Mouse (Mus musculus) urinary bladder, postnatal 25 days (tissue): ENCODE results near the gene Pias3.
"Not testable (repeated sequence)": the region's sequence is repeated elsewhere in the genome, so short reads cannot be mapped to it uniquely, and the experiment has no call there.

ENCODE experiments used
- DNase-seq: peaks from one replicate; pipeline ENCODE4 v3.0.0; 2022; ENCODE audit warnings: low spot score

Pias3 gene

DNA sequence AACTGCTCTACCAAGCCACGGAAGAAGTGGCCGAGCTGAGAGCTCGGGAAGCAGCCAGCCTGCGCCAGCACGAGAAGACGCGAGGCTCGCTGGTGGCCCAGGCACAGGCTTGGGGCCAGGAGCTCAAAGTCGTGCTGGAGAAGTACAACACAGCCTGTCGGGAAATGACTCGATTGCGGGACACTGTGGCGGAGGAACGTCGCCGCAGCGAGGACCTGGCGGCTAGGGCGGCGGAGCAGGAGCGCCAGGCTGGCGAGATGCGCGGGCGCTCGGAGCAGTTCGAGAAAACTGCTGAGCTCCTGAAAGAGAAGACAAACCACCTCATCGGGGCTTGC lies 11.4 kb upstream of the Pias3 start:
- no peak for DNase-seq

DNA sequence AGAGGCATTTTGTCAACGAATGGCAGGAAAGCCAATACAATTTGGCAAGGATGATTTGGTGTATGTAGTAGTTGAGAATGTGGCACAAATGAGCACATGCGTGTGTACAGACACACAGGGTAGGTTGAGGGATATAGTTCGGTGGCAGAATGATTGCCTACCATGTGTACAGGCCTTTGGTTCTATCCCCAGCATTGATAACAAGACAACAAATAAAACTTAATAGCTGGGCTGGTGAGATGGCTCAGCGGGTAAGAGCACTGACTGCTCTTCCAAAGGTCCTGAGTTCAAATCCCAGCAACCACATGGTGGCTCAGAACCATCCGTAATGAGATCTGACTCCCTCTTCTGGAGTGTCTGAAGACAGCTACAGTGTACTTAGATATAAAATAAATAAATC lies 10.1 kb upstream of the Pias3 start:
- DNase-seq, result not testable (repeated sequence)

DNA sequence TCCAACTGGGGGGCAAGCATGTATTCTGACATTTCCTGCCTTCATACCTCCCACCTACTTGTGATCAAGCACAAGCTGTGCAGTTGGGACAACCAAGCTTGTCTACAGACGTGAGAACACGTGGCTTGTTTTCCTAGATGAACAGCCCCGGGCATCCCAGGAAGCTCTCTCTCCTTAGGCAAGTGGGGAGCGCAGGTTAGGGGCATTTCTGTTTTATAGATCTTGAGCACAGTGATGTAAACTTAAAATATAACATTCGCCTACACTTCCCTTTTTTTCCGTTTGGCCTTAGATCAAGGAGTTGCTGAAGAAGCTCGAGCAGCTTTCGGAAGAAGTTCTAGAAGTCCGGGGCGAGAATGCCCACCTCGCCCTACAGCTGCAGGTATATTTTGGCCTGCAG lies 7.3 kb upstream of the Pias3 start:
- DNase-seq, result no peak

DNA sequence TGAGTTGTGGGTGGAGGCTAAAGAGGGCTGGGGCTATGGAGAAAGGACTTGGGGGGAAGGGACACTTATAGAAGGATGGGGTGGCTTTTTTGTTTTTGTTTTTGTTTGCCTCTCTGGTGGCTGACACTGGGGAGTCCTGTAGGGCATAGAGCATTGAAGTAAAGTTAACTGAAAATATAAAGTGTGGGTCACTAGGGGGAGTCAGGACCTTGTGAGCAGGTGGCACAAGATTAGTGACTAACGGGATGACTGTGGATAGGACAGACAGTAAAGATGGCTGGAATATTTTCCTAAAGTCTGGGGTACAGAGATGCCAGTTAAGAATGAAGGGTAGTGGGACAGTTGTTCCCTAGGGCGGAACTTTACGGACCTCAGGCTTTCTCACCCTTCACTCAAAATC lies 5.9 kb upstream of the Pias3 start:
- no peak for DNase-seq

DNA sequence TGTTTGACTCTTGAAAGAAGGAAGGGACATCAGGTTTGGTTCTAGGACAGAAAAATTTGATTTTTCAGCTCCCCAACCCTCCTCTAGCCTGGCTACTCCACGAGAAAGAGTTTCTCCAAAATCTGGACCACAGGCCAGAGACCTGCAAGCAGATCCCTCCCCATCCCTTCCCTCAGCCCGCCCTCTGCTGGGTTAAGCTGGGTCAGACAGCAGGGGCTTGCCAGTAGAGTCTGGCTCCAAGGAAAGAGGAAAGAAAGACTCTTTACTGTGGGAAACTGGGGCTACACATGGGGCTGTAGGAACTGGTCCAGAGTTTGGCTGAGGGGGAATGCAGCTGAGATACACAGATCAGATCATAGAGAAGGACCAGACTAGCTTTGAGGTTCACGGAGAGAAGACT lies 3.7 kb upstream of the Pias3 start:
- no peak for DNase-seq

DNA sequence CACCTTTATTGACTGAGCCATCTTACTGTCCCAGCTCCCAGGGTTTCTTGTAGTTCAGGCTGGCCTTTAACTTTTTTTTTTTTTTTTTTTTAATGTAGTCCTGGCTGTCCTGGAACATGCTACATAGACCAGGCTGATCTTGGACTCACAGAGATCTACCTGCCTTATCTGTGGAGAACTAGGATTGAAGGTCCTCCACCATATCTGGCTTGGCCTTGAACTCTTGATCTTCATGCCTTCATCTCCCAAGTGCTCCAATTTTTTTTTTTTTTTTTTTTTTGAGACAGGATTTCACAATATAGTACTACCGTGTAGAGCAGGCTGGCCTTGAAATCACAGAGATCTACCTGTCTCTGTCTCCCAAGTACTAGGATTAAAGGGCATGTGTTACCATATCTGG lies 2.6 kb upstream of the Pias3 start:
- no peak for DNase-seq

DNA sequence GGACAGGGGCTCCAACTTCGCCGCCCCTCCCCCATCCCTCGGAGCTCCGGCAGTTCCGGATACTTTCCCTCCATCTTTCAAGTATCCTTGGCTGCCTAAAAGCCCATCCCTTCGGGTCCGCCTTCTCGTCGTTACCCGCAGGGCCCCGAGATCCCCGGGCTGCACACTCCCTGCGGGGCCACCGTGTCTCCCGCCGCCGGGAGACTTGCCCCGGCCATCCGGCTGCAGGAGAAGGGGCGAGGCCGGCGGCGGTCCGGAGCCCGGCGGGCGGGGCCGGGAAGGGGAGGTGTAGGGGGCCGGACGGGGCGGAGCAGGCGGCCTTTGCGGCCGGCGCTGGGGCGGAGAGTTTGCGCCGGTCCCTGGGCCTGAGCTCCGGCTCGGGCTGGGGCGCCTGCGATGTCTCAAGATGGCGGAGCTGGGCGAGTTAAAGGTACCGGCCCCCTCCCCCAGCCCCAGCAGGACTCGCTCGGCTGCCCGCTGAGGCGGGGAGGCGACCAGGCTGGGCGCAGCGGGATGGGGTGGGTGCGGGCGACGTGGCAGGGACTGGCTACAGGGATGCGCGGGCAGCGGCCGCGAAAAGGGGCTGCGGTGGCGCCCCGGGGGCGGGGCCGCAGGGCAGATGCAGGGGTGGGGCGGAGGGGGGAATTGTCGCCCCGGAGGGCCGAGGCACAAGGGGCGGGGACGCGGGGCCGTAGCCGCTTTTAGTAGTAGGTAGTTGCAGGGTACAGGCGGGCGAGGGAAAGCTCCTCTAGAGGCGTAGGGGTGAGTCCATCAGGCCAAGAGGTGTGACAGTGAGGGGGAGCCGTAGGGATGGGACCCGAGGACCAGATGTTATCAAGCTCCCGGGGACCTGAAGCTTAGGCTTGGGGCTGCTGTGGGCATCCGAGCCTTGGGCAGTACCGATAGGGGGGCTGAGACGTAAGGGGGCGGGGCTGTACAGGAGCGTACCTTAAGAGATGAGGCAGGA lies 865 bp downstream of the Pias3 start:
- peak; percentile 88 for DNase-seq

DNA sequence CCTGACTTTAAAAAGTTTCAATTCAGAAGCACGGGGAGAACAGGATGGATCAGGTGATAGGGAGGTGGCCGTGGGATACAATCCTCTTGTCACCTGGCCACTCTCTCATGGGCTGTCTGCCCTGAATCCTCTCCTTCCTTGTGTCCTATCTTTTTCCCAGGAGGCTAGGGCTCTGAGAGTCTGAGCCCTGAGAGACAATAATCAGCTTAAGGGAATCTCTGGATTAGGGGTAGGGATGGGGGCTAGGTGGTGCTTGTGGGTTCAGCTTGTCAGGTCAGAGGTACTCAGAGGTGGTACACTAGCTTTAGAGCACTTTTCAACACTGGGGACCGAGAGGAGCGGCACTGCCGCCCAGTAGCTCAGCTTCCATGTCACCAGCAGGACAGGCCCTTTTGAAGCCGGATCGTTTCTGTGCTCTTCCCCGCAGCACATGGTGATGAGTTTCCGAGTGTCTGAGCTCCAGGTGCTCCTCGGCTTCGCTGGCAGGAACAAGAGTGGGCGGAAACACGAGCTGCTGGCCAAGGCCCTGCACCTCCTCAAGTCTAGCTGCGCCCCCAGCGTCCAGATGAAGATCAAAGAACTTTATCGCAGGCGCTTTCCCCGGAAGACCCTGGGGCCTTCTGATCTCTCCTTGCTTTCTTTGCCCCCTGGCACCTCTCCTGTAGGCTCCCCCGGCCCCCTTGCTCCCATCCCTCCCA lies 3.0 kb downstream of the Pias3 start:
- no peak for DNase-seq

DNA sequence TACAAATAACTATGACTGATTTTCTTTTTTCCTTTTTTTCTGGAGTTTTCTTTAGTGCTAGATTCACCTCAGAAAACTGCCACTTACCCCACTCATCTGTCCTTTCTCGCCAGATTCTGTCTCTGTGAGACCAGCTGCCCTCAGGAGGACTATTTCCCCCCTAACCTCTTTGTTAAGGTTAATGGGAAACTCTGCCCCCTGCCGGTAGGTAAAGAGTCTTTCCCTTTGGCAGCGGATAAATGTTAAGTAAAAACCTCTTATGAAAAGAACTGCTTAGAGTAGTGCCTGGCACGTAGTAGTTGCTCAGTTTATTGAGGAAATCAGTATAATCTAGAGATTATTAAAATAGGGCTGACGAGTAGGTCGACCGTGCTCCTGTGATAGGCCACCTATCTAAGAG lies 4.2 kb downstream of the Pias3 start:
- DNase-seq, result no peak

DNA sequence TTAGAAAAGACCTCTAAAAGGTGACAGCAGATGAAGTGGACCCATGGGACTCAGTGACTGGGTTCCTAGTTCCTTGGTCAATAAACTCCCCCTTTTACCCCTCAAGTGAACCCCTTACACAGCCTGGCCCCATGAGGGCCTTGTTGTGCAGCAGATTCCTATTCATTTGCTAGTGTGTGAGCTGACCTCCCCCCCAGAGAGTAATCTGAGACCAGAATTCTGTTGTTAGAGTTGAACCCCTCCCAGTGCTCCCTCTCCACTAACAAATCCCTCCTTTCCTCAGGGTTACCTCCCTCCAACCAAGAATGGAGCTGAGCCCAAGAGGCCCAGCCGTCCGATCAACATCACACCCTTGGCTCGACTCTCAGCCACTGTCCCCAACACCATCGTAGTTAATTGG lies 4.8 kb downstream of the Pias3 start:
- no peak for DNase-seq

DNA sequence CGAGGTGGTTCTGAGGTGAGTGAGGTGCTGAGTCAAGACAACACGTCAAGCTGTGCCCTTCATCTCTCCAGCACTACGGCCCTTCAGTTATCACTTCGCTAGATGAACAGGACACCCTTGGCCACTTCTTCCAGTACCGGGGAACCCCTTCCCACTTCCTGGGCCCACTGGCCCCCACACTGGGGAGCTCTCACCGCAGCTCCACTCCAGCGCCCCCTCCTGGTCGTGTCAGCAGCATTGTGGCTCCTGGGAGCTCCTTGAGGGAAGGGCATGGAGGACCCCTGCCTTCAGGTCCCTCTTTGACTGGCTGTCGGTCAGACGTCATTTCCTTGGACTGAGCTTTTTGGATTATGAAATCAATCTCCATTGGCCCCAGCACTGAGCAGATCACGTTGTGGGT lies 8.6 kb downstream of the Pias3 start:
- no peak for DNase-seq

DNA sequence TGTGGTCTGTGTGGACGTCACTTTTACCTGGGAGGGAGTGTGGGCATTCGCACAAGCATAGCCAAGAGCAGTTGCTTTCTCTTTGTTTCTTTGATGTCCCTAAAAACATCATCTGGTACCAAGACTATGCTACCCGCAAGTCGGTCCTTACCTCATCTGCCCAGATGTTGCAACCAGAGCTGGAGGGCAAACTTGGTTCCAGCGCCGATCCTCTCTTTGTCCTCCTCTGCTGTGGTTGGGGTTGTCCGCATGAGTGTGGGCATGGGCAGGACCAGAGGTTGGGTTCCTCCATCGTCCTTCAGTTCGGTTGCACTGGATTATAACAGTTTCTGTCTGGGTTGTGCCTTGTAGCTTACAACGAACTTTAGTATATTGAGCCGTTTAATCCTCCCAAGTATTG lies 10.0 kb downstream of the Pias3 start:
- DNase-seq, result no peak

DNA sequence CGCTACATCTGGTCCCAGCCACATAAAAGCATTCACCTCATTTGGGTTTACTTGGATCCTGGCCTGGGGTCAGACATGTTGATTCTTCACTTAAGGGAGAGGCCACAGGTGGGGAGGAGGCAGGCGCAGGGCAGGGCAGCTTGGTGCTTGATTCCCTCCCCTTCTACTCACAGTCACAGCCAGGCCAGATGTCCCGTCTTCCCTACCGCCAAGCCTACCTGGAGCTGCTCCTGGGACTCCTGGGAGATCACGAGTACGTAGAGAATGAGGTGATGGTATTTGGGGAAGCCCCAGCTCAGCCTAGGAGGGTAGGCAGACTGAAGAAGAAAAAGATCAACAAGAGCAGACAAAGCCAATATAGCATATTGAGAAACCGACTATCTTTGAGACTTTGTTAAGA lies 10.8 kb downstream of the Pias3 start:
- DNase-seq, result no peak

DNA sequence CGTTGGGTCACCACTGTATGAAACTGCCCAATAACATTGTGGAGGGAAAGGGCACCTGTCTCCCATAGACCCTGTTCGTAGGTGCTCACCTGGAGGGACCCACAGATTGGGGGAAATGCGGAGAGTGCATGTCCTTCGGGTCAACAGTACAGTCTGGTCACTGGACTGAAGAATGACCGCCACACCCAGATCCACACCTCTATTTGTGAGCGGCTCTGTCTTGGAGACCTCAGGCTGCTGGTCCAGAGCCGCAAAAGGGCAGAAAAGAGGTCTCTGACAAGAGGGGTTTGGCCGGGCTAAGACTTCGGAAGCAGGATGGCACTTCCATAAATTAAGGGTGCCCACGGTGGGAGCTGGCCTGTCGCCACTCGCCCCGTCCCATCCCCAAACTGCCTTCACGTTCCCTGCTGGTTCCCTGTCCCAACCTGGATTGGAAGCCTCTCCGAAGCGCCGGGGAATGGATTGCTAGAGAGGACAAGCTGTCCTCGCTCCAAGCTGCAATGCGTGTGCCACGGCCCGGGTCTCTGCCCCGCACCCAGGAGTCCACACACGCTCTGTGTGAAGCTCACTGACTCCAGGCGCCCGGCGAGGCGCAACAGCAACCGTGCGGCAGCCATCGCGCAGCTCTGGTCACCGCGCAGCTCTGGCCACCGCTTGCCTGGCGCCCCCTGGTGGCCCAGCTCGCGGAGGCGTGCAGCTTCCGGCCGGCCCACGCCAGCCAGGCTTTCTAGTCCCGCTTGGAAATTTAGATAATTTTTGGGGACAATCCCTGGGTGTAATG lies 11.9 kb downstream of the Pias3 start, which contains the start of gene Nudt17:
TSS of gene Nudt17 (minus strand) at position 660 of the 781 bp plus-strand sequence.
- DNase-seq, result peak; percentile 83

DNA sequence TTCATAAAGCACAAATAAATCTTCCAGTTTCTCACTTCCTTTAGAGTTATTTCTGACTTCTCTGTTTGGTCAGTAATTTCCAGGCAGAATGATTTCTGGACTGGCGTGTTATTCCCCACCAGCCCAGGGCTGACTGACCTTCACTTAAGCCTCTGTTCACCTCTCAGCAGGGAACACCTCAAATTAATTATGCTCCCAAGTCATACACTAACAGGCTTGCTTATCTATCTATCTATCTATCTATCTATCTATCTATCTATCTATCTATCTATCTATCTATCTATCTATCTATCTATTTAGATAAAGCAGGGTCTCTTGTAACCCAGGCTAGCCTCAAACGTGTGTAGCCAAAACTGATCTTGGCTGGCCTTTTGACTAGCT lies 12.5 kb downstream of the Pias3 start:
- no peak for DNase-seq

DNA sequence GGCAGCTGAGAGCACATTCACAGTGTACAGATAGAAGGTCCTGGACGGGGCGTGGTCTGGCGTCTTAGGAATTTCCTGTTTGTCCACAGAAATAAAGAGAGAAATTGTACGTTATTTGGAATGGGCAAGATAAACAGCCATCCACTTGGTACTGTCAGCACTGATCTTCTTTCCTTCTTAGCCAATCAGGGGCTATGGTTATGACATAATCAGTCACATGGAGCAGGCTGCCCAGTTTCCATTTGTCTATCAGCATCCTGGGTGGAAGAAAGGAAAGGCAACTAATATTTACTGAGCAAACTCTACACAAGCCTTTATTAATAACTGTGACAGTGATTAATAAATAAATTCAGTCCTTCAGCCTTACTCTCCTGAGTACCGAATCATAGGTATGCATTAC lies 18.1 kb downstream of the Pias3 start:
- DNase-seq, result no peak

DNA sequence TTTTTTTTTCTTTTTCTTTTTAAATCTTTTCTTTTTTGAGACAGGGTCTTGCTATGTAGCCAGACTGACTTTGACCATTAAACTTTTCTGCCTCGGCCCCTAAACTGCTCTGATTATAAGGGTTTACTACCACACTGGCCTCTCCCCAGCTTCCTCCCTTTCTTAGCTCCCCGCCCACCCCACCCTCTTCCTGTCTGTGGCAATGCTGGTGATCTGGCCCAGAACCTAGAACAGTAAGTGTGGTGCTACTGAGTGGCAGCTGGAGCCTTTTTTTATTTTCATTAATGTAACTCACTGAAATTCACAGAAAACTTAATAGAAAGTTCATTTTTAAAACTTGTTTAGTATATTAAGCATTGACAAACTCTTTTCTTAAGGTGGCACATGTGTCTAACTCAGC lies 19.7 kb downstream of the Pias3 start:
- DNase-seq, result no peak

DNA sequence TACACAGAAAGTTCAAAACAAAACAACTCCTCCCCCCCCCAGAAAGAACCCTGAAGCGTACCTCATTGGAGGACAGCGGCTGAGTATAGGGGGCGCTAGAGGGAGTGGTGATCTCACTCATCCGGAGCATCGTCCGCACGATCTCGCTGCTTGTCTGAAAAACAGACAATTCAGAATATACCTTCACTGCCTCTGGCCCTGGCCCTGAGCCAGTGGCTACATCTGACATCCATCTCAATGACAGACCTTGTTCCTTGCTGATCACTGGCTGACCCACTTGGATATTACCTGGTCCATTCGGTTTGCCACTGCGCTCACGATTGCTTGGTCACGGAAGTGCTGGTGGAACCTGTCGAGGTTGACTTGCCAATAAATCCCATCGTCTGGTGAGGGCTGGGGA lies 23.0 kb downstream of the Pias3 start:
- DNase-seq, result no peak

DNA sequence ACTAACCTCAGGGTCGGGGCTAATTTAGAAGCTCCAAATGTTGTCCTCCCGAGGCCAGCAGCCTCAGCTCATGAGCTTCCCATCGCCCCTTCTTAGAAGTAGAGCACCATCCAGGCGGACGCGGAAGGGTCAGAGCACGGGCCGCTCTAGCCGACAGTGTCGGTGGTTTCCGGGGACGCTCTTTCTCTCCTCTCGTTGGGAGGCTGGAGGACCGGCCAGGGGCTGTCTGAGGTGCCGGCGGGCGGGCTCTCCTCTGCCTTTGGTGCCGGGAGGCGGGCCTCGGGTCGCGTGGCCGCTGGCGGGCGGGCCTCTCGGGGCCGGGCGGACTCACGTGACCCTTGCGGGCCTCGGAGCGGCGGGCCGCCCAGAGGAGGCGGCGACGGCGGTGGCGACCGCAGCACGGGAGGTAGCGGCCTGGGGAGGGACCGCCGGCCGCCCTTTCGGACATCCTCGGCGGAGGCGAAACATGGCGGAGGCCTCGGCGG lies 31.2 kb downstream of the Pias3 start, which contains the start of the genes Polr3c and Rnf115:
TSS of gene Polr3c (minus strand) at position 286 of the 485 bp plus-strand sequence.
TSS of gene Rnf115 (plus strand) at position 322 of the 485 bp plus-strand sequence.
- peak; percentile 91 for DNase-seq

DNA sequence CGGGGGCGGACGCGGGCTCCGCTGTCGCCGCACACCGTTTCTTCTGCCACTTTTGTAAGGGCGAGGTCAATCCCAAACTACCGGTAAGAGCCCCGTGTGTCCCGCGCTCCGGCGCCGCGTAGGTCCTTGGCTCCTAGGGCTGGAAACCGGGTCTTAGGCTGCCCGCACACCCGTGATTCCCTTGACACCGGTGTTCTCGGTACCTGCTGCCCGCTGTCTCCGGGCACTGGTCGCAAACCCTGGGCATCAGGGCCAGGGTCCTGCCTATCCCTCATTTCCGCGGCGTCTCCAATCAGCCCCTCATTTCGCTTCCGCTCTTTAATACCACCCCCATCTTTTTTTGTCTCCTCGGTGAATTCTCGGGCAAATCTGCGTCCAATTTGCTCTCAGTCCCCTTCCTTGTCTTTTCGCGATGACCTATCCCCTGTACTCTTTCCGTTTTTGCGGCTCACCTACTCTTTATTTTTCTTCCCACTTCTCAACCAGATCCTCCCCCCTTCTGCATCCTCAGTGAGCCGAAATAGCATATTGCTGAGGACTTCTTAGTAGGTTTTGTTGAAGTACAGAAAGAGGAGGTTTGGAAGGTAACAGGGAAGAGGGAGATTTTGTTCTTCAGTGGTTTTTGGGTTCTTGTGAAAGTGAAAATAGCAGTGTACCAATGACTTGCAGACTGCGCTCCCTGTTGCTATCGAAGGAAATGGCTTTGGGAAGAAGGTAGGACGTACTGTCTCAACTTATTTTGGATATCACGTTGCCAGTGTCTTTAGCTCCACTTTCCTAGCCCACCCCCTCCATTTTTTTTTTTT lies 31.8 kb downstream of the Pias3 start:
- DNase-seq, result no peak

DNA sequence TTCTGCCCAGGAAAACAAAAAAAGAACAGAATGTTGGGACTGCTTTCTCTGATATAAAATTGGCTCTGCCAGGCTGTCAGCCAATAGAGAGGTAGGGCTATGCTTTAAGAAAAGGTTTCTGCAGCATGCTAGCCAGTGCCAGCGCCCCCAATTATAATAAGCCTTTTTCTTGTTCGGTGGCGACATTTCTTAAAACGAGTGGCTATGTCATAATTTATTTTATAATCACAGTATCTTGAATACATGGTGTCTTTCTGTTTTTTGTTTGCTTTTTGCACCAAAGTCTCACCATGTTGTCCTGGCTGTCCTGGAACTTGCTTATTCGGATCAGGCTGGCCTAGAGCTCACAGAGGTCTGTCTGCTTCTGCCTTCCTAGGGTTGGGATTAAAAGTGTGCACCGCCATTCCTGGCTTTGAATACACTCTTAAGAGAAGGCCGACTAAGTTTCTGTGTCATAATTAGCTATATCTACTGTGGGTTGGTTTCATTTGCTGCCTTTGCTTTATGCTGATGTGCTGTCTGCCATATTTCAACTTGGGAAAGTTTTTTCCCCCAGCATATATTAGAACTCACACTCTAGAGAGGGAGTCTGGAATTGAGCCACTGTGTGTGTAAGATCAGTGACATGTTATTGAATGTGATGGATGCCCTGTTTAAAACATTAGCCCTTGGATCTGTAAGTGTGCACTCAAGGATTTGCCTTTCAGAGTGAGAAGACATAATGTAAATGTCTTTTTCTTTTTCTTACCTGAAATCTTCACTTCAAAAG lies 32.6 kb downstream of the Pias3 start:
- no peak for DNase-seq
